Mouse (Mus musculus): Measurements from ENCODE around the gene Gnb1l. TPM values are rescaled to one million over a fixed set of nuclear protein-coding genes. Genes with fewer than 3 reads are reported as not detected.
A peak's percentile ranks its signal among the peaks of the same experiment; 100 is the strongest.

Gene Gnb1l
- polyA plus RNA-seq, 1 experiment from 2014 or later, result 15.7 TPM

DNA sequence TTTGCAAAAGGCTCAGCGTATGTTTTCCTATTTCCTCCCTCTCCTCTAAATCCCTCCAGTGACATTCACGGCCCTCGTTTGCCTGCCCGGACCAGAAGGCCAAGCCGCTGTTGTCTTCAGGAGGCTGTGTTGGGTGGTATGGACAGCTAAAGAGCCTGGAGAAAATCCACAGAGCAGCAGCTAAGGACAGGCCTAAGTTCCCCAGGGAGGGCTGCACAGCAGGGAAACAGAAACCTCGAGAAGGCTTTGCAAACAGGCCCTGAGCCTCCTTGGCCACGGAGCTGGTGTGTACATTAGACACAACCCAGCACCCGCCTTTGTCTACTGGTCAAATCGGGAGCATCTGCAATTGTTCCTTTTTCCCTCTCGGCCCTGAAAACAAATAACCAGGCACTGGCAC, 87.2 kb downstream of the Gnb1l start:
- H3K27ac ChIP-seq (ENCODE audit: low read depth, low read length), result no peak overlapping the region
- 2% methylated on average over 10 of the region's 10 CpGs for WGBS
- 0 out of 2 replicates have a peak overlapping the region, but pooled peaks have one; percentile 32 for H3K4me3 ChIP-seq (ENCODE audit: low read depth, low read length)
- H3K9ac ChIP-seq (replicated peaks; ENCODE audit: low read depth, low read length), result no peak overlapping the region; the same call in 1 of the 2 replicates
- no peaks in the 10 kb centered on the region for H3K9me3 ChIP-seq (ENCODE audit: control insufficient read depth, low read length)
- ATAC-seq (ENCODE audit: low read depth), result no peak
- H3K36me3 ChIP-seq (ENCODE audit: control insufficient read depth, insufficient read depth, low read length), result no peaks in the 10 kb centered on the region
- peak overlapping the region; percentile 45; the same call in 1 of the 2 replicates for H3K4me2 ChIP-seq (ENCODE audit: low read depth, low read length)
- peaks cover 19% of the 10 kb centered on the region for H3K4me1 ChIP-seq (ENCODE audit: control insufficient read depth, insufficient read depth, low read length)
- H3K27me3 ChIP-seq (ENCODE audit: control insufficient read depth, insufficient read depth, low read length), result peaks cover 91% of the 10 kb centered on the region

DNA sequence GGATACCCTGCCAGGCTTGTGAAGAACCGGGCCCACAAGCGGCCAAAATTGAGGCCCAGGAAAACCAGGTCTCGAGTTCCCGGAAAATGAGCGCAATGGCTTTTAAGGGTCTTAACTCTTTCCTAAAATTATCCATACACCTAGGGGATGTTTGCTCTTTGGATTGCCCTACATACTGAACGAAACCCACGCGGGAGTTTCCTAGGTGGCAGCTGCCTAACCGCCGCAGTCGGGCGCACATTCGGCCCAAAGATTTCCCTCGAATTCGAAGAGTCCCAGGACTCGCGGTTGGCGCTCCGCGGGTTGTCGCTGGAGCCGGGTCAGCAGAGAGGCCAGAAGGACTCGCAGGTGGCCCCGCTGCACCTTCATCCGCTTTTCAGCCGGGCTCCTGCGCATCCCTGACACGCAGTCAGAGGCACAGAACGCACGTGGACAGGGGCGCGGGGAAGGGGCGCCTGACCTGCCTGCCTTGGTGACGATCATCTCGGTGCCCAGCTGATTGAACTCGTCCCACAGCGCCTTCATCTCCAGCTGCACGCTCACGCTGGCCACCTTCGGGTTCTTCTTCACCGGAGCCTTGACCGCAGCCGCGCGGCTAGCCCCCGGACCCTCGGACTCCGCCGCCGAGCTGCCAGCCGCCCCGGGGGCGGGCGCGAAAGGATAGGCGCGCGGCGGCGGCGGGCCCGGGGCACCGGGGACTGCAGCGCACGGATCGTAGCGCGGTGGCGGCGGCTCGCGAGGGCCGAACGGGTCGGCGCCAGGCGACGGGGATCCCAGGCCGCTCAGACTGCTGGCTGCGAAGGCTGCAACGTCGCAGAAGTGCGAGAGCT, 87.8 kb downstream of the Gnb1l start:
- ATAC-seq (ENCODE audit: low read depth), result no peak
- under 1% methylated on average over 80 of the region's 83 CpGs for WGBS

DNA sequence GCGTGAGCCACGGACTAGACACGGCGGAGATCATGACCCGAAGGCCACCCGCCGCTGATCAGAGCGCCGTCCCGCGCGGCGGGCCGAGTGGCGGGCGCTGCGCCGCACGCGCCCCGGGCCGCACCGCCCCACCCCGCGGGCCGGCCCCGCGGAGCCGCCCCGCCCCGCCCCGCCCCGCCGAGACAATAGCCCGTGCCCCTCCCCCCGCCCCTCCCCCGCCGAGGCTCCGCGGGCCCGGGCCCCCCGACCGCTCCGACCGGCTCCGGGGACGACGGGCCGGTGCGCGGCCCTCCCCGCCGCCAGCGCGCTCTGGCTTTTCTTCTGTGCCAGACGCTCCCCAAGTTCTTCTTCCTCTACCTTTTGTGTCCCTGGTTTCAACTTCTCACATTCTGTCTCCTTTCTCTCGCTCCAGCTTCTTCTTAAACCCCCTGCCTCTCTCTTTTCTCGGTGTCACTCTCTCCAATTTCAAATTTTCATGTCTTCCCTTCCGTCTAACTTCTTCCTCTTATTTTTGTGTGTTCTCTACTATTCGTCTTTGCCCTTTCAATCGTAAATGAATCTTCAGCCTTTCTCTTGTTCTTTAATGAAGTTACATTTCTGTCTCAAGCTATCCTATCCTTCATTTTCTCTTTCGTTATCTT, 88.5 kb downstream of the Gnb1l start:
- Histone ChIP-seq H3K27me3 (ENCODE audit: control insufficient read depth, insufficient read depth, low read length) (peaks cover 91% of the 10 kb centered on the region), H3K4me3 (ENCODE audit: low read depth, low read length) (peak overlapping the region; percentile 32), H3K9me3 (ENCODE audit: control insufficient read depth, low read length) (no peaks in the 10 kb centered on the region), H3K4me2 (ENCODE audit: low read depth, low read length) (peak overlapping the region; percentile 45), H3K27ac (ENCODE audit: low read depth, low read length) (no peak overlapping the region), H3K36me3 (ENCODE audit: control insufficient read depth, insufficient read depth, low read length) (no peaks in the 10 kb centered on the region), H3K9ac (replicated peaks; ENCODE audit: low read depth, low read length) (0 out of 2 replicates have a peak overlapping the region, but pooled peaks have one; percentile 37), H3K4me1 (ENCODE audit: control insufficient read depth, insufficient read depth, low read length) (peaks cover 19% of the 10 kb centered on the region)
- no peak for ATAC-seq (ENCODE audit: low read depth)
- WGBS, result under 1% methylated on average over 21 of the region's 62 CpGs

More for the DNA sequence above, 87.8 kb downstream of the Gnb1l start:
- no peaks in the 10 kb centered on the region for H3K36me3 ChIP-seq (ENCODE audit: control insufficient read depth, insufficient read depth, low read length)
- H3K27me3 ChIP-seq (ENCODE audit: control insufficient read depth, insufficient read depth, low read length), result peaks cover 91% of the 10 kb centered on the region
- peak overlapping the region; percentile 32 for H3K4me3 ChIP-seq (ENCODE audit: low read depth, low read length)
- H3K4me2 ChIP-seq (ENCODE audit: low read depth, low read length), result peak overlapping the region; percentile 45
- peak overlapping the region; percentile 37 for H3K9ac ChIP-seq (replicated peaks; ENCODE audit: low read depth, low read length)
- H3K9me3 ChIP-seq (ENCODE audit: control insufficient read depth, low read length), result no peaks in the 10 kb centered on the region
- peaks cover 19% of the 10 kb centered on the region for H3K4me1 ChIP-seq (ENCODE audit: control insufficient read depth, insufficient read depth, low read length)
- no peak overlapping the region for H3K27ac ChIP-seq (ENCODE audit: low read depth, low read length)

DNA sequence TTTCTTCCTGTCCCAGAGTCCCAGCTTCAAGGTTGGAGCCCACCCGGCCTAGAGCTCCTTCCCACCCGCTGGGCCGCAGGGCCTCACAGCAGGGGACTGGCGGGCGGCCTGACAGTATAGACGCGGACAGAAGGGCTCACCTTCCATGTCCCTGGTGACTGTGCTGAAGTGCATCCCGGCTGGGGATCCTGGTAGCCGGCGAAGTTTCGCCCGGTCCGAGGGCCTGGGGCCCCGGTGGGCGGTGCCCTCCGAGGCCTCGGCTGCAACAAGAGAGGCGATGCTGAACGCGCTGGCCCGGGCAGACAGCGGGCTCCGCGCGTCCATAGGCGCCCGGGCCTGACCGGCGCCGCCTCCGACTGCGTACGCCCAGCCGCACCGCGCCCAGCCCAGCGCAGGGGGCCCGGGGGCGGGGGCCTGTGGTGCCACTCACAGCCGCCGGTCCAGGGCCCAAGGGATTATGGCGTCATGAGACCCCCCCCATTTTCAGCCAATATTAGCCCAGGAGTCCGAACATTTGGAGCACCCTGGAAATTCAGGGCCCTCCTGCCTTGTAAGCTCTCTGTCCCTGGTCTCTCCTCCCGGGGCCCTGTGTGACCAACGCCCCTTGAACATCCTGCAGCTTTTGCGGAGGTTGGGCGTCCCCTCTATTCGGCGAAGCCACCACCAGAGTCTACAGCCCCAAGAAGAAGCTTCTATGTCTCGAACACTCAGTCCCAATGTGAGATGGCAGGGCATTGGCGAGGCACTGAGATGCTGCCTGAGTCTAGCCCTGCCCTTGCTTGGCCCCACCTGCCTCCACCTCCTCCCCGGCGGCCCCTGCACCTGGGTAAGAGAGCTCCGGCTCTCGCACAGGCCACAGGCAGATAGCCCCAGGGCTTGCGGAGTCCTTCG, 89.6 kb downstream of the Gnb1l start:
- ATAC-seq (ENCODE audit: low read depth), result 0 out of 2 replicates have a peak, but pooled peaks have one; percentile 7
- peak overlapping the region; percentile 11; the same call in 1 of the 2 replicates for H3K4me2 ChIP-seq (ENCODE audit: low read depth, low read length)
- H3K9me3 ChIP-seq (ENCODE audit: control insufficient read depth, low read length), result no peaks in the 10 kb centered on the region
- peaks cover 88% of the 10 kb centered on the region for H3K27me3 ChIP-seq (ENCODE audit: control insufficient read depth, insufficient read depth, low read length)
- no peaks in the 10 kb centered on the region for H3K36me3 ChIP-seq (ENCODE audit: control insufficient read depth, insufficient read depth, low read length)
- no peak overlapping the region for H3K27ac ChIP-seq (ENCODE audit: low read depth, low read length)
- WGBS, result 1% methylated on average over 52 of the region's 57 CpGs
- no peak overlapping the region for H3K9ac ChIP-seq (replicated peaks; ENCODE audit: low read depth, low read length)
- H3K4me3 ChIP-seq (ENCODE audit: low read depth, low read length), result peak overlapping the region; percentile 10; the same call in 1 of the 2 replicates
- peaks cover 16% of the 10 kb centered on the region for H3K4me1 ChIP-seq (ENCODE audit: control insufficient read depth, insufficient read depth, low read length)

DNA sequence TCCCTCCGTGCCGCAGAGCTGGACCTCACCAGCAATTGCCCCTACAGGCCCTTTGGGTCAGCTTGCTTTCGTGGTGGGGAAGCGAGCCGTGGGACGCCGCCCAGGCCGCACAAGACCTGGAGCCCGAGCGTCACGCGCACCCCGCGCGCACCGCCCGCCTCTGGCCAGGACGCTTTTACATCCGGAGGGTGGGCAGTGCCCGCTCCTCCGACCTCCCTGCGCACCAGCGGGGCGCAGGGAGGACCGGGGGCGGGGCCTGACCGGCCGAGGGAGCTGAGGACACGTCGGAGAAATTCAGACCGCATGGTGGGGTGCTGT, 90.2 kb downstream of the Gnb1l start:
- ATAC-seq (ENCODE audit: low read depth), result no peak
- Histone ChIP-seq H3K4me2 (ENCODE audit: low read depth, low read length) (no peak overlapping the region), H3K27me3 (ENCODE audit: control insufficient read depth, insufficient read depth, low read length) (peaks cover 87% of the 10 kb centered on the region), H3K9me3 (ENCODE audit: control insufficient read depth, low read length) (no peaks in the 10 kb centered on the region), H3K36me3 (ENCODE audit: control insufficient read depth, insufficient read depth, low read length) (no peaks in the 10 kb centered on the region), H3K27ac (ENCODE audit: low read depth, low read length) (no peak overlapping the region), H3K9ac (replicated peaks; ENCODE audit: low read depth, low read length) (no peak overlapping the region), H3K4me3 (ENCODE audit: low read depth, low read length) (no peak overlapping the region), H3K4me1 (ENCODE audit: control insufficient read depth, insufficient read depth, low read length) (peaks cover 16% of the 10 kb centered on the region)
- WGBS, result 4% methylated on average over 29 of the region's 31 CpGs

DNA sequence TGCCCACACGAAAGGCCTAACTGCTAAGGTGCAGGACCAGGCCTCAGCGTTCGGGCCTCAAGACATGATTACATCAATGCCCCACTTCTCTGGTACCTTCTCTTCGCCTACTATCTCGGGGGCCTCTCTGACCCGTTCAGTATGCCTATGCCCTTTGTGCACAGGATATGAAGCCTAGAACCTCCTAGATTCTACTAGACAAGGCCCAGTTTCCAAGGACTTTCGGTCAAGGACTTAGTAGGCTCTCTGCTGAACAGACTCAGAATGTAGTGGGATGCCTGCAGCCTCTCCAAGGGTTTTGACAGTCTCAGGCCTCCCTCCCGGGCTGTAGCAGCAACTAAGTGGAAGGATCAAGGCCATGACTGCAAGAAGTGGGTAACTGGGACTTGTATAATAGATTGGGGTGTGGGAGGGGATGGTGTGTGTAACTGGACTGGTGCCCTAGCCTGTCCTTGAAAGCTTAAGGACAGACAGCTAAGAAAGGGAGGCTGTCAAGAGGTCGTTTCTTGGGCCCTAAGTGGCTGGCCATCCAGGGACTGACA, 90.6 kb downstream of the Gnb1l start:
- no peaks in the 10 kb centered on the region for H3K36me3 ChIP-seq (ENCODE audit: control insufficient read depth, insufficient read depth, low read length)
- H3K27me3 ChIP-seq (ENCODE audit: control insufficient read depth, insufficient read depth, low read length), result peaks cover 87% of the 10 kb centered on the region
- no peak overlapping the region for H3K27ac ChIP-seq (ENCODE audit: low read depth, low read length)
- no peak overlapping the region for H3K4me3 ChIP-seq (ENCODE audit: low read depth, low read length)
- H3K4me2 ChIP-seq (ENCODE audit: low read depth, low read length), result no peak overlapping the region
- peaks cover 16% of the 10 kb centered on the region for H3K4me1 ChIP-seq (ENCODE audit: control insufficient read depth, insufficient read depth, low read length)
- H3K9me3 ChIP-seq (ENCODE audit: control insufficient read depth, low read length), result no peaks in the 10 kb centered on the region
- WGBS, result 9% methylated on average over 9 of the region's 9 CpGs
- ATAC-seq (ENCODE audit: low read depth), result no peak
- no peak overlapping the region for H3K9ac ChIP-seq (replicated peaks; ENCODE audit: low read depth, low read length)

DNA sequence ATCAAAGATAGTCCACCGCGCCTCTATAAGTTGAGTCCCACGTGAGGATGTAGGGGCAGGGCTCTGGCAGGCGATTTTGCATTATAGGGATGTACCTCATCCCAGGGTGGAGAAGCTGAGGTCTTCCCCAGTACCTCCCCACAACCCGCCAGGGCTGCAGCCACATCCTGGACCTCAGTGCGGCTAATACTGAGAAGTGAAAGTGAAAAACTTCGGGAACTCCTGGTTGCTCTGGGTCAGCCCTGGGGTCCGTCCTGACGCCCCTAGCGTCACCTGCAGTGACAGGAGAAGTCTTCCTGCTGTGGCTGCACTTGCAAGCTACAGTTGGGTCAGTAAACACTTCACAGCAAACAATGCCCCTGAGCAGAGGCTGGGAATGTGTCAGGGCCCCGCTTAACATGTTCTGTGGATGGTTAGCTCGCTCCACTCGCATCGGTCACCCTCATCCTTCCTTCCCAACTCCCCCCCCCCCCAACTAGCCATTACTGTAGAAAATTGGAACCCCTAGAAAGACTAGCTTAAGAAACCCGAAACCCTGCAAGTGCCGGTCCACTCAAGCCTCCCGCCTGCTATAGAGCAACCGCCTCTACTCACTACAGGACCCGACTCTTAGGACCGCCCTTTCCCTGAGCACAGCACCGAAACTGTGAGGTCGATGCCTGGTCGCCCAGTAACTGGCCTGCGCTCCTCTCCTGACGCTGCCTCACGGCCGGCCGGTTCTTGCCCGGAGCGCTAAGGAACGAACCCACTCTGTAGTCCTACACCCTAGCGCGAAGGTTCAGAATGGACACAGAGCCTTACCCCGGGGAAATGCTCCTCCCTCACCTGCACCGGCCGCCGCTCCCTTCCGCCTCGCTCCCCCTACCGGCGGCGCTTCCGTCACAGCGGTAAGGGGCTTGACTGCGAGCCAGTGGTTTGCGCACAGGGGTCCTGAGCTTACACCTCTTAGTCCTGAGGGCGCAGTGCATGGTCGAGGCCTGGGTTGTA, 91.6 kb downstream of the Gnb1l start, which contains the start of gene Tbx1:
Tbx1 (minus strand) TSS at position 868 of the 987 bp plus-strand sequence.
- Histone ChIP-seq H3K4me2 (ENCODE audit: low read depth, low read length) (peak within 1 kb of the TSS; percentile 26; the same call in 1 of the 2 replicates), H3K27ac (ENCODE audit: low read depth, low read length) (no peak within 1 kb of the TSS), H3K27me3 (ENCODE audit: control insufficient read depth, insufficient read depth, low read length) (peaks cover 78% of the 10 kb centered on the region), H3K36me3 (ENCODE audit: control insufficient read depth, insufficient read depth, low read length) (no peaks in the 10 kb centered on the region), H3K4me1 (ENCODE audit: control insufficient read depth, insufficient read depth, low read length) (peaks cover 16% of the 10 kb centered on the region), H3K9me3 (ENCODE audit: control insufficient read depth, low read length) (no peaks in the 10 kb centered on the region), H3K9ac (replicated peaks; ENCODE audit: low read depth, low read length) (no peak within 1 kb of the TSS), H3K4me3 (ENCODE audit: low read depth, low read length) (peak within 1 kb of the TSS; percentile 10)
- 2% methylated on average over 48 of the region's 48 CpGs for WGBS
- no peak for ATAC-seq (ENCODE audit: low read depth)

Data from neural tube, embryonic 14.5 days (tissue).